Mouse (Mus musculus) midbrain, embryonic 13.5 days (tissue): ENCODE measurements around the gene Adamts10. TPM values are rescaled to one million over a fixed set of nuclear protein-coding genes. Genes with fewer than 3 reads are reported as not detected.

Experiments used
- polyA plus RNA-seq: library from polyadenylated mRNA; unstranded; fragments of >200 nt; fragmentation: Nextera tagmentation; extraction: Ambion mirVana; gene quantifications from 2 replicates; pipeline ENCODE4 v1.2.1, GENCODE M21; 2015

Adamts10 gene
- polyA plus RNA-seq, 1 experiment from 2014 or later: 47.9 TPM

Other genes with a start within 250 kb of the Adamts10 start
- 17.6 and 19.6 TPM in 2 replicates for gene Zfp955b, start 234.7 kb upstream of the Adamts10 start, polyA plus RNA-seq
- gene Zfp81, start 165.3 kb upstream of the Adamts10 start, polyA plus RNA-seq: 15.6 and 16.9 TPM in 2 replicates
- gene Zfp101, start 129.6 kb upstream of the Adamts10 start, polyA plus RNA-seq: 19.5 and 20.5 TPM in 2 replicates
- gene Actl9, start 91.3 kb upstream of the Adamts10 start, polyA plus RNA-seq: not detected in 2 replicates
- 1.4 and 2.4 TPM in 2 replicates for gene Myo1f, start 31.5 kb downstream of the Adamts10 start, polyA plus RNA-seq
- 68.0 and 69.0 TPM in 2 replicates for gene Zfp414, start 104.9 kb downstream of the Adamts10 start, polyA plus RNA-seq
- 0.81 and 0.93 TPM in 2 replicates for gene Pram1, start 113.9 kb downstream of the Adamts10 start, polyA plus RNA-seq
- 283 and 294 TPM in 2 replicates for gene Hnrnpm, start 162.7 kb downstream of the Adamts10 start, polyA plus RNA-seq
- 54.4 and 55.8 TPM in 2 replicates for gene March2, start 194.5 kb downstream of the Adamts10 start, polyA plus RNA-seq
- 534 and 547 TPM in 2 replicates for gene Rab11b, start 236.3 kb downstream of the Adamts10 start, polyA plus RNA-seq